11 mouse cellular contexts compared by ENCODE assay signal in the genomic region with DNA sequence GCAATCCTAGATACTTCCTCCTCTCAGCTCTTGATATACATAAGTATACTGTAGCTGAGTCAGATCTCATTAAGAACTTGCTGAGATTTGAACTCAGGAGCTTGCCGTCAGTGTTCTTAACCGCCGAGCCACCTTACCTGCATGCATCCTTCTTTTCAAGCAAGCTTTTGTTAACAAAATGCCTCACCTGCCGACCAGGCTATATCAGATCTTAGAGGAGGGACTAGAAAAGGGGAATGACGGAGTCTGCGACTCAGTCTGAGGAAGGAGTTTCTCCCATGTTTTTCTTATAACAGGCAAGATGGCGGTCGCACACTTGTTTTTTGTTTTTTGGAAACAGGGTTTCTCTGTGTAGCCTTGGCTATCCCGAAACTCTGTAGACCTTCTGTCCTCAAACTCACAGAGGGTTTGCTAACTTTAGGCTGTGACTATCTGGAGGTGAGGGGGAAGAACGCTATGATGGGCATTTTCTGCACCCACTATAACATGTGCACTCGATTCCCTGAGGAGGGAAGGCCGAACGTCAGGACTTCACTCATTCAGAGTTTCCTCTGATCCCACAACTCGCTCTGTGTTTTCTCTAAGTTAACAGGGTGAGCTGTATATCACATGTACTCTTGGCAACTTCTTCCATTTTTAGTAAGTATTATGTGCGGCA. TPM values are rescaled to one million over a fixed set of nuclear protein-coding genes. Genes with fewer than 3 reads are reported as not detected.
DNase-seq lines count a peak whose midpoint lies in the region; ATAC-seq and TF ChIP-seq lines count a peak whose summit lies in the region.
"Had no signal": no experiment of that assay in that cellular context is flagged by ENCODE, and none has a peak within 500 bp of the region (broad histone marks: within the 10 kb centered on the region; RNA-seq: fewer than 3 reads in every experiment).

No protein-coding gene starts in this region.

- H3K4me1 ChIP-seq in liver, embryonic 12.5 days = peaks cover 34% of the 10 kb centered on the region
- 0 out of 2 replicates have a peak, but pooled peaks cover 6% of the 10 kb centered on the region for H3K4me1 ChIP-seq in liver, postnatal 0 days (ENCODE audit: insufficient read depth)
- peaks cover 3% of the 10 kb centered on the region for H3K4me1 ChIP-seq in hindbrain, embryonic 13.5 days (replicated peaks)
- H3K4me1 ChIP-seq in neural tube, embryonic 12.5 days = 0 out of 2 replicates have a peak, but pooled peaks cover 7% of the 10 kb centered on the region

- no peak overlapping the region for H3K9ac ChIP-seq in liver, embryonic 12.5 days
- no peak overlapping the region for H3K9ac ChIP-seq in liver, postnatal 0 days (replicated peaks)
- H3K9ac ChIP-seq in hindbrain, embryonic 13.5 days = no peak overlapping the region
- no peak overlapping the region for H3K9ac ChIP-seq in neural tube, embryonic 12.5 days

- no peak overlapping the region; the same call in 1 of the 2 replicates for H3K27ac ChIP-seq in liver, embryonic 12.5 days
- no peak overlapping the region for H3K27ac ChIP-seq in liver, postnatal 0 days (ENCODE audit: low read depth)
- no peak overlapping the region for H3K27ac ChIP-seq in hindbrain, embryonic 13.5 days
- H3K27ac ChIP-seq in neural tube, embryonic 12.5 days = no peak overlapping the region
- H3K27ac ChIP-seq: kidney, postnatal 0 days had no signal

- no peak for TF ChIP-seq CTCF in liver, postnatal 0 days (IDR thresholded peaks at IDR 0.05; ENCODE audit: low read depth)

- H3K36me3 ChIP-seq in liver, embryonic 12.5 days = no peaks in the 10 kb centered on the region
- H3K36me3 ChIP-seq in liver, postnatal 0 days (replicated peaks; ENCODE audit: insufficient read depth, low read length) = no peaks in the 10 kb centered on the region
- no peaks in the 10 kb centered on the region for H3K36me3 ChIP-seq in hindbrain, embryonic 13.5 days
- no peaks in the 10 kb centered on the region for H3K36me3 ChIP-seq in neural tube, embryonic 12.5 days

- no peak for TF ChIP-seq EP300 in liver, postnatal 0 days (IDR thresholded peaks at IDR 0.05; ENCODE audit: low read depth)

- H3K4me2 ChIP-seq in liver, embryonic 12.5 days = peak overlapping the region; percentile 72
- H3K4me2 ChIP-seq in liver, postnatal 0 days (ENCODE audit: low read depth, low read length) = no peak overlapping the region
- peak overlapping the region; percentile 53 for H3K4me2 ChIP-seq in hindbrain, embryonic 13.5 days
- H3K4me2 ChIP-seq in neural tube, embryonic 12.5 days (replicated peaks) = peak overlapping the region; percentile 64; the same call in 1 of the 2 replicates

- no peak for DNase-seq in liver, postnatal 0 days
- peak; percentile 100 for DNase-seq in R1 (ENCODE audit: low read depth, low spot score)
- no peak for DNase-seq in layer of hippocampus, postnatal 14 days (ENCODE audit: low spot score in 2 of 2)
- DNase-seq in c-Kit-positive CD71-positive TER-119-positive erythroid progenitor cells, embryonic 14.5 days (ENCODE audit: low spot score) = no peak
- DNase-seq: adrenal gland, adult 8-10 months; right cerebral cortex, postnatal 14 days had no signal

- peaks cover 85% of the 10 kb centered on the region for H3K27me3 ChIP-seq in liver, embryonic 12.5 days (replicated peaks)
- peaks cover 59% of the 10 kb centered on the region for H3K27me3 ChIP-seq in liver, postnatal 0 days (ENCODE audit: insufficient read depth, low read length)
- H3K27me3 ChIP-seq in hindbrain, embryonic 13.5 days = peaks cover 95% of the 10 kb centered on the region
- H3K27me3 ChIP-seq in neural tube, embryonic 12.5 days (replicated peaks) = peaks cover 76% of the 10 kb centered on the region

- H3K9me3 ChIP-seq in liver, embryonic 12.5 days (replicated peaks) = no peaks in the 10 kb centered on the region
- H3K9me3 ChIP-seq in liver, postnatal 0 days (ENCODE audit: low read length) = no peaks in the 10 kb centered on the region
- no peaks in the 10 kb centered on the region for H3K9me3 ChIP-seq in hindbrain, embryonic 13.5 days
- H3K9me3 ChIP-seq in neural tube, embryonic 12.5 days = no peaks in the 10 kb centered on the region

- H3K4me3 ChIP-seq in liver, embryonic 12.5 days = peak overlapping the region; percentile 50
- H3K4me3 ChIP-seq in liver, postnatal 0 days (ENCODE audit: low read depth, low read length) = no peak overlapping the region
- no peak overlapping the region for H3K4me3 ChIP-seq in hindbrain, embryonic 13.5 days
- H3K4me3 ChIP-seq in neural tube, embryonic 12.5 days = no peak overlapping the region

- ATAC-seq in liver, embryonic 12.5 days = no peak
- ATAC-seq in liver, postnatal 0 days = no peak
- ATAC-seq in hindbrain, embryonic 13.5 days (ENCODE audit: low FRiP score) = no peak
- ATAC-seq in neural tube, embryonic 12.5 days (ENCODE audit: low FRiP score, low read depth) = no peak

- 9% methylated on average over 15 of the region's 15 CpGs for WGBS in liver, embryonic 12.5 days (ENCODE audit: insufficient replicate concordance)
- 16% methylated on average over 15 of the region's 15 CpGs for WGBS in liver, postnatal 0 days (ENCODE audit: insufficient replicate concordance)
- WGBS in hindbrain, embryonic 13.5 days = 20% methylated on average over 15 of the region's 15 CpGs
- 18% methylated on average over 15 of the region's 15 CpGs for WGBS in neural tube, embryonic 12.5 days

RNA-seq across cellular contexts. Expression of gene Fcgr1, which starts 35.1 kb away (rescaled TPM):
- polyA plus RNA-seq in liver, embryonic 12.5 days (2016; fragmentation: Nextera tagmentation; extraction: Ambion mirVana) = 2.4 and 2.7 TPM in 2 replicates
- 6.2 and 8.7 TPM in 2 replicates for polyA plus RNA-seq in liver, postnatal 0 days (2015; fragmentation: Nextera tagmentation; extraction: Ambion mirVana)
- polyA plus RNA-seq in hindbrain, embryonic 13.5 days (2015; fragmentation: Nextera tagmentation; extraction: Ambion mirVana) = 1.5 and 1.7 TPM in 2 replicates
- 1.4 and 1.5 TPM in 2 replicates for polyA plus RNA-seq in neural tube, embryonic 12.5 days (2016; fragmentation: Nextera tagmentation; extraction: Ambion mirVana)
- total RNA-seq in layer of hippocampus, postnatal 14 days (2021) = 1 to 10 TPM; 2.3 to 2.5 TPM
- total RNA-seq: common myeloid progenitor, adult 5-6 weeks had no signal

RNA-seq across cellular contexts. Expression of gene Hist2h2bb, which starts 59.3 kb away (rescaled TPM):
- 23.6 and 31.6 TPM in 2 replicates for polyA plus RNA-seq in liver, embryonic 12.5 days (2016; fragmentation: Nextera tagmentation; extraction: Ambion mirVana)
- polyA plus RNA-seq in liver, postnatal 0 days (2015; fragmentation: Nextera tagmentation; extraction: Ambion mirVana) = 9.4 and 11.0 TPM in 2 replicates
- polyA plus RNA-seq in hindbrain, embryonic 13.5 days (2015; fragmentation: Nextera tagmentation; extraction: Ambion mirVana) = 2.7 and 3.4 TPM in 2 replicates
- polyA plus RNA-seq in neural tube, embryonic 12.5 days (2016; fragmentation: Nextera tagmentation; extraction: Ambion mirVana) = 9.1 and 16.6 TPM in 2 replicates
- 100 to 1,000 TPM; 133 to 147 TPM for total RNA-seq in layer of hippocampus, postnatal 14 days (2021)
